Mouse (Mus musculus): Measurements from ENCODE around the gene Il17c. TPM values are rescaled to one million over a fixed set of nuclear protein-coding genes. Genes with fewer than 3 reads are reported as not detected.

The Il17c gene
- not detected in 2 replicates for polyA plus RNA-seq (2016; fragmentation: Nextera tagmentation; extraction: Ambion mirVana)

DNA sequence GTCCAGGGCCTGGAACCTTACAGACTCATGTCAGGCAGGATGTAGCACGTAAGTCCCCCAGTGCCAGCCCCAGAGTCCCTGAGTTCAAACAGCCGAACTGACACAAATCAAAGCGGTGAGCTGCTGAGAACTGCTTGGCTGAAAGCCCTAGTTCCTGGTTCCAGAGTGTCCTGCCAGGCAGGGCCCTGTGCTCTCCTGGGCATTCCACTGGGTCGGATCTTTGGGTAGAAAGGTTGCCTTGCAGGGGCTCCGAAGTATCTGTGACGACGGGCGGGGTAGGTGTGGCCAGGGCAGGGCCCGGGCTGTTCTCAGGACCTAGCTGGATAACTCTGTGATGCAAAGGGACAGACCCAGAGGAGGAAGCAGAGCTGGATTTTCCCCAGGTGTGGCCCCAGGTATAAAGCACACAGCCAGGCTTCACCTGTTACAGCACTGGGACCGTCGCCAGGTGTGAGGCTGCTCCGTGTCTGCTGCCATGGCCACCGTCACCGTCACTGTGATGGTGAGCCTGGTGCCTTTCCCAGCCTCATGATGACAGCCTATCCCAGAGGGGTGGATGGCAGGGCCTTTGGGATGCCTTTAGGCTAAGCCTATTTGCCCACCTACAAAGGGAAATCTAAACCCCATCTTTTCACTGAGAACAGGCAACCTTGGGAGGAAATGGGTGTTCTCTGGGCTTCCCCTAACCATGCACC is at the start of gene Il17c:
Il17c (plus strand) TSS at position 645 of the 695 bp plus-strand sequence.
- Histone ChIP-seq H3K27ac (no peak within 1 kb of the TSS), H3K4me3 (no peak within 1 kb of the TSS), H3K9me3 (replicated peaks) (no peaks in the 10 kb centered on the region), H3K4me2 (replicated peaks) (no peak within 1 kb of the TSS), H3K4me1 (no peaks in the 10 kb centered on the region), H3K9ac (no peak within 1 kb of the TSS), H3K36me3 (peaks cover 29% of the 10 kb centered on the region), H3K27me3 (no peaks in the 10 kb centered on the region)
- 85% methylated on average over 14 of the region's 14 CpGs for WGBS
- ATAC-seq (ENCODE audit: low FRiP score) = no peak

DNA sequence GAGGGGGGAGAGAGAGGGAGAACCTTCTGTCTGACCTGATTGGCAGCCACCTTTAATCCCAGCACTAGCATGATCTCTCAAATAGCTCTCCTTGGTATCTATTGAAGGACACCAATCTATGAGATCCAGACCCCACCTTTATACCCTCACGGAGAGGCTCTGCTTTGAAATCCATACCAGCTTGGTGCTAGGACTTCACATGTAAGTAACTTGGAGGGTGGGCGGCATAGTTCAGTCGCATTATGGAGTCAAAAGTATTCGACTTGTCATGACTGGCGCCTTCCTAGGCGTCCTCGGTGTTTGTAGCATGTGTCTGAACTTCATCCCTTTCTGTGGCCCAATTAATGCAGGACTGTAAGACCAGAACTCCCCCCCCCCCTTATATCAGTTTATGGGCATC is 46.5 kb upstream of the Il17c start:
- Histone ChIP-seq H3K36me3 (peaks cover 4% of the 10 kb centered on the region), H3K4me1 (peaks cover 20% of the 10 kb centered on the region), H3K4me2 (replicated peaks) (peak overlapping the region; percentile 48), H3K9ac (peak overlapping the region; percentile 23; the same call in 1 of the 2 replicates), H3K4me3 (no peak overlapping the region; the same call in 1 of the 2 replicates), H3K27ac (no peak overlapping the region), H3K27me3 (no peaks in the 10 kb centered on the region), H3K9me3 (replicated peaks) (no peaks in the 10 kb centered on the region)
- WGBS = 93% methylated on average over 7 of the region's 7 CpGs
- ATAC-seq (ENCODE audit: low FRiP score) = no peak

GRCm38 (mm10) chr8:122375751-122376364 is 46.0 kb upstream of the Il17c start:
- peaks cover 7% of the 10 kb centered on the region for H3K36me3 ChIP-seq
- no peaks in the 10 kb centered on the region for H3K9me3 ChIP-seq (replicated peaks)
- H3K27me3 ChIP-seq = no peaks in the 10 kb centered on the region
- H3K9ac ChIP-seq = peak overlapping the region; percentile 89; the same call in 1 of the 2 replicates
- peak overlapping the region; percentile 48 for H3K4me2 ChIP-seq (replicated peaks)
- ATAC-seq (ENCODE audit: low FRiP score) = peak; percentile 35
- peak overlapping the region; percentile 66; the same call in 1 of the 2 replicates for H3K27ac ChIP-seq
- H3K4me1 ChIP-seq = peaks cover 20% of the 10 kb centered on the region
- peak overlapping the region; percentile 97 for H3K4me3 ChIP-seq
- 25% methylated on average over 13 of the region's 13 CpGs for WGBS

DNA sequence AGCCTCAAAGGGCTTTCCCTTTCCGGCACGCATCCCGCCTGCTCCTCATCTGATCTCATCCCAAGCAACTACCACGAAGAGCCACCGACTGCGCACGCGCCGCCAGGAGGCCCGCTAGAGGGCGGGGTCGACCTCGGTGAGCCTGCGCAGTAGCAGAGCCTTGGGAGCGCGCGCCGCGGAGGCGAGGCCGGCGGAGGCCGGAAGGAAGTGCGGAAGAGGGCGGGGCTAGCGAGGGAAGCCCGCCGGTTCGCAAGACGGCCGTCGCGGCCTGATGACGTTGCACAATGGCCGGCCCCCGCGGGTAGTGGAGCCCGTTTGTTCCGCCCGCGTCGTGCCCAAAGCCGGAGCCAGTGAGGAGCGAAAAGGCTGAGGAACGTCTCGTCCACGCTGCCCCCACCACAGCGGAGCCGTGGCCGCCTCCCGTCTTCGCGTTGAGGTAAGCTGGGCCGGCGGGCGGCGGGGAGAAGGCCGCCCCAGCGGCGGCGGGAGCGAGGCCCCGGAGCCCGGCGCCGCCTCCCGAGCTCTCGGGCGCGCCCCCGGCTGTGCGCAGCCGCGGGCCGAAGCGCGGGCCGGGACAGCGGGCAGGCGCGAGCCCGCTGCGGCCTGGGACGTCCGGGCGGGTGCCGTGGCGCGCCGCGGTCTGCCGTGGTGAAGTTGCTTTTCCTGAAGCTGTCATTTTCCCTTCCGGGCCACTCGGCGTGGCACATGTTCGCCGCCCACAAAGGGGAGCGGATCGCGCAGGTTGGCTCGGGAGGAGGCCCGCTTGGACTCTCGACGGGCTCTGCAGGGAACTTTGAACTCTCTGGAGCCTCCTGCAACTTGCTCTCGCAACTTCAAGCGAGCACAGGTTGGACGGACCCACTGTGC is 45.2 kb upstream of the Il17c start, which contains the start of gene Zc3h18:
Zc3h18 (plus strand) TSS at position 245 of the 867 bp plus-strand sequence.
- Histone ChIP-seq H3K36me3 (peaks cover 10% of the 10 kb centered on the region), H3K4me2 (replicated peaks) (peak within 1 kb of the TSS; percentile 91), H3K4me3 (peak within 1 kb of the TSS; percentile 97), H3K4me1 (peaks cover 20% of the 10 kb centered on the region), H3K9me3 (replicated peaks) (no peaks in the 10 kb centered on the region), H3K9ac (peak within 1 kb of the TSS; percentile 89), H3K27ac (peak within 1 kb of the TSS; percentile 91), H3K27me3 (no peaks in the 10 kb centered on the region)
- peak; percentile 93 for ATAC-seq (ENCODE audit: low FRiP score)
- under 1% methylated on average over 91 of the region's 107 CpGs for WGBS

GRCm38 (mm10) chr8:122383039-122383438 is 38.8 kb upstream of the Il17c start:
- H3K9me3 ChIP-seq (replicated peaks) = no peaks in the 10 kb centered on the region
- no peak overlapping the region for H3K4me3 ChIP-seq
- 0 out of 2 replicates have a peak overlapping the region, but pooled peaks have one; percentile 2 for H3K9ac ChIP-seq
- no peak overlapping the region for H3K27ac ChIP-seq
- H3K27me3 ChIP-seq = no peaks in the 10 kb centered on the region
- H3K4me1 ChIP-seq = peaks cover 6% of the 10 kb centered on the region
- no peak for ATAC-seq (ENCODE audit: low FRiP score)
- H3K36me3 ChIP-seq = peaks cover 60% of the 10 kb centered on the region
- 90% methylated on average over 4 of the region's 4 CpGs for WGBS
- H3K4me2 ChIP-seq (replicated peaks) = no peak overlapping the region

GRCm38 (mm10) chr8:122389357-122389756 is 32.5 kb upstream of the Il17c start:
- no peak overlapping the region for H3K4me3 ChIP-seq
- H3K9ac ChIP-seq = no peak overlapping the region
- ATAC-seq (ENCODE audit: low FRiP score) = no peak
- H3K9me3 ChIP-seq (replicated peaks) = no peaks in the 10 kb centered on the region
- H3K4me2 ChIP-seq (replicated peaks) = no peak overlapping the region
- no peak overlapping the region for H3K27ac ChIP-seq
- no peaks in the 10 kb centered on the region for H3K4me1 ChIP-seq
- H3K27me3 ChIP-seq = no peaks in the 10 kb centered on the region
- H3K36me3 ChIP-seq = peaks cover 87% of the 10 kb centered on the region
- WGBS = 91% methylated on average over 3 of the region's 3 CpGs

- Histone ChIP-seq H3K4me3 (no peak overlapping the region), H3K9me3 (replicated peaks) (no peaks in the 10 kb centered on the region), H3K4me2 (replicated peaks) (no peak overlapping the region), H3K27ac (no peak overlapping the region), H3K4me1 (no peaks in the 10 kb centered on the region), H3K36me3 (peaks cover 83% of the 10 kb centered on the region), H3K9ac (no peak overlapping the region), H3K27me3 (no peaks in the 10 kb centered on the region)
- no peak for ATAC-seq (ENCODE audit: low FRiP score)
- WGBS = 87% methylated on average over 3 of the region's 3 CpGs
Observed at GRCm38 (mm10) chr8:122390758-122391157, 31.1 kb upstream of the Il17c start.

DNA sequence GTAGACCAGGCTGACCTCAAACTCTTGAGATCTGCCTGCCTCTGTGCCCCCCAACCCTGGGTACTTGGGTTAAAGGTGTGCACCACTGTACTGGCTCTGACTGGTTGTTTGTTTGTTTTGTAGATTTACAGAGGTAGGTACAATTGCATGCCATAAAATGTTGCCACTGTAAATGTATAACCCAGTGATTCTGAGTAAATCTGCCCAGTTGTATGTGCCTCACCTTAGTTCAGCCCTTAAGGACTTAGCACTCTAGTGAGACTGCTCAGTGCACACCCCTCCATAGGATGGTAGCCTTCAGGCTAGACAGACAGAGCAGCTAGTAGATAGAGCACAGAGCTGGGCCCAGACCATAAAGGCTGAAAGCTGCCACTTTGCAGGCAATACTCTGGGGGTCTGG is 28.1 kb upstream of the Il17c start:
- no peaks in the 10 kb centered on the region for H3K27me3 ChIP-seq
- H3K36me3 ChIP-seq = peaks cover 71% of the 10 kb centered on the region
- no peaks in the 10 kb centered on the region for H3K9me3 ChIP-seq (replicated peaks)
- no peak overlapping the region for H3K27ac ChIP-seq
- no peak overlapping the region for H3K4me2 ChIP-seq (replicated peaks)
- H3K4me3 ChIP-seq = no peak overlapping the region
- ATAC-seq (ENCODE audit: low FRiP score) = no peak
- no peak overlapping the region for H3K9ac ChIP-seq
- H3K4me1 ChIP-seq = no peaks in the 10 kb centered on the region

- Histone ChIP-seq H3K36me3 (peaks cover 73% of the 10 kb centered on the region), H3K9me3 (replicated peaks) (no peaks in the 10 kb centered on the region), H3K4me3 (no peak overlapping the region), H3K27ac (no peak overlapping the region), H3K4me2 (replicated peaks) (no peak overlapping the region), H3K27me3 (no peaks in the 10 kb centered on the region), H3K9ac (no peak overlapping the region), H3K4me1 (no peaks in the 10 kb centered on the region)
- 85% methylated on average over 6 of the region's 6 CpGs for WGBS
- no peak for ATAC-seq (ENCODE audit: low FRiP score)
Observed at GRCm38 (mm10) chr8:122395291-122395690, 26.5 kb upstream of the Il17c start.

DNA sequence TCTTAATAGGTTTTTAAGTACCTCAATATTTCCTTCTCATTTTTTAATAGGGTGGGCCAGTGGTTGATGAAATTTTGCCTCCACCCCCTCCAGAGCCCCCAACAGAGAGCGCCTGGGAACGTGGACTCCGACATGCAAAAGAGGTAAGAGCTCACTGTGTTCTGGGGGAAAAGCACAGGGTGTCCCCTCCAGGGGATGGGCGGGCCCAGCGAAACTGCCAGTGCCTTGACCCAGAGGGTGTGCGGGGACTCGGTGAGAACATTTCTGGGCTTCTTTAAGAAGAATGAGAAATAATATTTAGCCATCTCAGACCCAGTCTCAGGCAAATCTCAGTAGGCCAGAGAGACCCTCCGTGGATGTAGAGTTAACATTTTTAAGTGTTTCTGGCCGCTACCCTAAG is 23.6 kb upstream of the Il17c start:
- no peak overlapping the region for H3K27ac ChIP-seq
- no peak overlapping the region for H3K9ac ChIP-seq
- no peaks in the 10 kb centered on the region for H3K27me3 ChIP-seq
- ATAC-seq (ENCODE audit: low FRiP score) = no peak
- no peaks in the 10 kb centered on the region for H3K4me1 ChIP-seq
- no peak overlapping the region for H3K4me2 ChIP-seq (replicated peaks)
- no peaks in the 10 kb centered on the region for H3K9me3 ChIP-seq (replicated peaks)
- H3K36me3 ChIP-seq = peaks cover 83% of the 10 kb centered on the region
- WGBS = 94% methylated on average over 9 of the region's 9 CpGs
- H3K4me3 ChIP-seq = no peak overlapping the region

- ATAC-seq (ENCODE audit: low FRiP score) = no peak
- peaks cover 97% of the 10 kb centered on the region for H3K36me3 ChIP-seq
- H3K4me2 ChIP-seq (replicated peaks) = no peak overlapping the region
- no peak overlapping the region for H3K27ac ChIP-seq
- H3K4me1 ChIP-seq = no peaks in the 10 kb centered on the region
- 86% methylated on average over 9 of the region's 9 CpGs for WGBS
- H3K9me3 ChIP-seq (replicated peaks) = no peaks in the 10 kb centered on the region
- no peak overlapping the region for H3K9ac ChIP-seq
- no peaks in the 10 kb centered on the region for H3K27me3 ChIP-seq
- H3K4me3 ChIP-seq = no peak overlapping the region
Observed at GRCm38 (mm10) chr8:122405146-122405805, 16.5 kb upstream of the Il17c start.

DNA sequence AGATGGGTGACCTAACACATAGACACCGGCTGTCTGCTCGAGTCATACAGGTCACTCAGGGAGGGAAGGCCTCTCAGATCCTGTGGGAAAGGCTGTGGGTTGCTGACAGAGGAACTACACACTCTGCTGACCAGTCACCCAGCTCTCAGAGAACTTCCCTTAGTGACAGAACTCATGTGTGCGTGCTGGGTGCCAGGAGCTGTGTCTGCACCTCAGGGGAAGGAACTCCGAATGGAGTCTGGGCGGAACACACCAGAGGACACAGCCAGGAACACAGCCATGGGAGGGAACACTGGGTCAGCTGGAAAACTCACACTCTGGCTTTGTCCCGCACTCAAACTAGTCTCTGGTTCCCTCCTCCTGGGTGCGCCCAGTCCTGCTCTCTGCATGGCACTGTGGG is 14.1 kb upstream of the Il17c start:
- Histone ChIP-seq H3K9me3 (replicated peaks) (no peaks in the 10 kb centered on the region), H3K27ac (no peak overlapping the region), H3K27me3 (no peaks in the 10 kb centered on the region), H3K4me1 (no peaks in the 10 kb centered on the region), H3K4me3 (no peak overlapping the region), H3K36me3 (peaks cover 97% of the 10 kb centered on the region), H3K4me2 (replicated peaks) (no peak overlapping the region), H3K9ac (no peak overlapping the region)
- ATAC-seq (ENCODE audit: low FRiP score) = no peak
- WGBS = 93% methylated on average over 7 of the region's 7 CpGs
